Mouse (Mus musculus) forebrain, embryonic 15.5 days (tissue): ENCODE results near the gene Afm. TPM values are rescaled to one million over a fixed set of nuclear protein-coding genes. Genes with fewer than 3 reads are reported as not detected.

Experiments
- ATAC-seq: fragments of 200-750 bp; cut with Nextera tagmentation; replicated peaks from 2 replicates; pipeline ENCODE4 v1.8.0; 2017; ENCODE audit warnings: mild to moderate bottlenecking, moderate TSS enrichment, moderate library complexity
- H3K27ac ChIP-seq: fragments of 300-500 bp; sonication (generic); replicated peaks from 2 replicates; pipeline ENCODE4 v1.5.1; 2015; ENCODE audit warnings: mild to moderate bottlenecking, inconsistent platforms
- H3K27me3 ChIP-seq: fragments of 300-500 bp; sonication (generic); 2 replicates; pipeline ENCODE4 v1.6.1; 2015; ENCODE audit warnings: inconsistent platforms
- H3K36me3 ChIP-seq: fragments of 300-500 bp; sonication (generic); 2 replicates; pipeline ENCODE4 v1.6.1; 2015; ENCODE audit warnings: mild to moderate bottlenecking, inconsistent platforms
- H3K4me1 ChIP-seq: fragments of 300-500 bp; sonication (generic); 2 replicates; pipeline ENCODE4 v1.6.1; 2015; ENCODE audit warnings: inconsistent platforms
- H3K4me2 ChIP-seq: fragments of 300-500 bp; sonication (generic); replicated peaks from 2 replicates; pipeline ENCODE4 v1.6.1; 2015; ENCODE audit warnings: mild to moderate bottlenecking, inconsistent platforms
- H3K4me3 ChIP-seq: fragments of 300-500 bp; sonication (generic); 2 replicates; pipeline ENCODE4 v1.5.1; 2015; ENCODE audit warnings: mild to moderate bottlenecking, inconsistent platforms
- H3K9ac ChIP-seq: fragments of 300-500 bp; sonication (generic); replicated peaks from 2 replicates; pipeline ENCODE4 v1.6.1; 2015; ENCODE audit warnings: mild to moderate bottlenecking, inconsistent platforms
- H3K9me3 ChIP-seq: fragments of 300-500 bp; sonication (generic); 2 replicates; pipeline ENCODE4 v1.6.1; 2016; ENCODE audit warnings: inconsistent platforms
- WGBS: fragments of 180-500 bp; shearing (Covaris S2); methylation state at CpG from one replicate; pipeline ENCODE4 v1.1.7; 2015; ENCODE audit warnings: mixed read lengths; 5-methylcytosine and 5-hydroxymethylcytosine counted together
- polyA plus RNA-seq: library from polyadenylated mRNA; unstranded; fragments of >200 nt; fragmentation: Nextera tagmentation; extraction: Ambion mirVana; gene quantifications from 2 replicates; pipeline ENCODE4 v1.2.1, GENCODE M21; 2015

Afm gene
- polyA plus RNA-seq: not detected in 2 replicates

DNA sequence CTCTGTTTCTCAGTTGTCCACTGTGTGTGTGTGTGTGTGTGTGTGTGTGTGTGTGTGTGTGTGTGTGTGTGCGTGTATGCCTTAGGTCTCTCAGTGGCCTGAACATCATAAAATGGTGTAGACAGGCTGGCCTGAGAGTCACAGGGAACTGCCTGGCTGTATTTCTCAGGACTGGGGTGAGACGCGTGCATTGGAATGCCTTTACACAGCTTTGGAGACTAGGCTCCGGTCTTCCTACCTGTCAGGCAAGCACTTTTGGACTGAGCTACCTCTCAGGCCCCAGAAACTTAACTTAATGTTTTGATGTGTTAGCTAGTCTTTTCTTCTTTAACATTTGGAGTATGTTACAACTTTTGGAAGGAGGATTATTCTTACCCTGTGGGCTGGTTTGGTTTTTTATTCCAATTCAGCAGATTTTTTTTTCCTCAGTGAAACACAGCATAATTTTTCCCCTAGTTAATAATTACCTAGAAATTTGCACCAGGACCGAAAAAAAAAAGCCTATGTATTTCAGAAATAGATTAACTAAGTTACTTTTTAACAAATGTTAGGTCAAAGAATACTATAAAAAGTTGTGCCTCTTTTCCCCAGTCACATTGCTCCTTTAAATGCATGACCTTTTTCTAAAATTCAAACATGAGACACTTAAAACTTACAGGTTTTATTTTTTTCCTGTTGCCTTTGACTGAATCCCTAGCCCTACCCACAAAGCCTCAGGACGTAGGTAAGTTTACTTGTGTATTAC lies at the start of gene Afm:
Gene Afm (plus strand): TSS at position 577 of the 745 bp plus-strand sequence.
- Histone ChIP-seq H3K4me1 (no peaks in the 10 kb centered on the region), H3K9ac (no peak within 1 kb of the TSS), H3K9me3 (no peaks in the 10 kb centered on the region), H3K27ac (no peak within 1 kb of the TSS), H3K4me2 (no peak within 1 kb of the TSS), H3K36me3 (no peaks in the 10 kb centered on the region), H3K4me3 (no peak within 1 kb of the TSS), H3K27me3 (no peaks in the 10 kb centered on the region)
- 88% methylated on average over 6 of the region's 6 CpGs for WGBS
- ATAC-seq: no peak

DNA sequence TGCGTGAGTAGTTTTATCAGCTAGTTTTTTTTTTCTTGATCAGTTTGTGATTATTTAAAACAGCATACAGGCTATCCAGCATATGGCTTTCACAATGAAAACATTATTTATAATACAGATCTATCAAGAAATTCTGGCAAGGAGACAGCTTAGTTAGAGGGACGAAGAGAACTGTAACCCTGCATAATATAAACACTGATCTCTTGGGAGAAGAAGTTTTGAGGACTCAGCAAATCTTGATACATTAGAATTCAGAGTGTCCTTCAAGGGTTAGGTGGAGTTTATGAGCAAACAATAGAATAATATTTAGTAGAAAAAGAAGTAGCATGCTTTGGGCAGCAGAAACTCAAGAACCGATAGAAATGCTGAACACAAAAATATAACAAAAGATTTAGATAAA lies 47.9 kb upstream of the Afm start:
- no peak overlapping the region for H3K9ac ChIP-seq
- no peak for ATAC-seq
- 92% methylated on average over 3 of the region's 3 CpGs for WGBS
- no peaks in the 10 kb centered on the region for H3K27me3 ChIP-seq
- no peak overlapping the region for H3K27ac ChIP-seq
- no peaks in the 10 kb centered on the region for H3K36me3 ChIP-seq
- H3K4me3 ChIP-seq: no peak overlapping the region
- no peak overlapping the region for H3K4me2 ChIP-seq
- H3K4me1 ChIP-seq: no peaks in the 10 kb centered on the region
- H3K9me3 ChIP-seq: no peaks in the 10 kb centered on the region

DNA sequence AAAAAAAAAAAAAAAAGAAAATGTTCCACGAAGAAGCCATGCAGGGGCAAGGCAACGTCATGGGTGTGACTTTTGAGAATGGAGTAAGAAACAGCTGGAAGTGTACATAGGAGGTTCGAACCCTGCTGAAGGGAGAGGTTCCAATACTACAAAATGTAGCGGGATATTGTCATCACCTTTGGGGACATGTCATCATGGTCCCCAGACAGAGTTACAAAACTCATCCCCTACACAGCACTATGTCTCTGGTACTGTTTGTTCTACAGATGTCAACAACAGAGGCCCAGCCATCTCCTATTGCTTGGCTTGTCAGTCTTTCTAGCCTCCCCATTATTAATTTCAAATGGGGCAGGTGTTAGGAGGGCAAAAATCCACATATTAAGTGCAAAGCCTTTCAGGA lies 44.8 kb upstream of the Afm start:
- H3K27me3 ChIP-seq: no peaks in the 10 kb centered on the region
- no peaks in the 10 kb centered on the region for H3K36me3 ChIP-seq
- H3K4me1 ChIP-seq: no peaks in the 10 kb centered on the region
- H3K9me3 ChIP-seq: no peaks in the 10 kb centered on the region
- no peak overlapping the region for H3K9ac ChIP-seq
- no peak overlapping the region for H3K27ac ChIP-seq
- no peak overlapping the region for H3K4me3 ChIP-seq
- ATAC-seq: no peak
- H3K4me2 ChIP-seq: no peak overlapping the region
- WGBS: 94% methylated on average over 4 of the region's 4 CpGs

DNA sequence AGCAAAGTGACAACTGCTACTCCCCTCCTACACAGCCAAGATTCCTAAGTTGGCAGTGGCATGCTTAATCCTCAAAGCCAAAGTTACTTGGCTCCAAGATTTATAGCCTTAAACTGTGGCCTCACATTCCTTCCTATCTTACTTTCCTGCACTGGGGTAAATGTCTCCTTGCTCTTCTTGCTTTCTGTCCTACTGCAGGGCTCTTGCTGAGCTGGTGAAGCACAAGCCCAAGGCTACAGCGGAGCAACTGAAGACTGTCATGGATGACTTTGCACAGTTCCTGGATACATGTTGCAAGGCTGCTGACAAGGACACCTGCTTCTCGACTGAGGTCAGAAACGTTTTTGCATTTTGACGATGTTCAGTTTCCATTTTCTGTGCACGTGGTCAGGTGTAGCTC lies 44.4 kb upstream of the Afm start:
- no peaks in the 10 kb centered on the region for H3K4me1 ChIP-seq
- 90% methylated on average over 5 of the region's 5 CpGs for WGBS
- H3K9ac ChIP-seq: no peak overlapping the region
- no peaks in the 10 kb centered on the region for H3K27me3 ChIP-seq
- H3K4me2 ChIP-seq: no peak overlapping the region
- ATAC-seq: no peak
- H3K36me3 ChIP-seq: no peaks in the 10 kb centered on the region
- no peaks in the 10 kb centered on the region for H3K9me3 ChIP-seq
- no peak overlapping the region for H3K4me3 ChIP-seq
- no peak overlapping the region for H3K27ac ChIP-seq

DNA sequence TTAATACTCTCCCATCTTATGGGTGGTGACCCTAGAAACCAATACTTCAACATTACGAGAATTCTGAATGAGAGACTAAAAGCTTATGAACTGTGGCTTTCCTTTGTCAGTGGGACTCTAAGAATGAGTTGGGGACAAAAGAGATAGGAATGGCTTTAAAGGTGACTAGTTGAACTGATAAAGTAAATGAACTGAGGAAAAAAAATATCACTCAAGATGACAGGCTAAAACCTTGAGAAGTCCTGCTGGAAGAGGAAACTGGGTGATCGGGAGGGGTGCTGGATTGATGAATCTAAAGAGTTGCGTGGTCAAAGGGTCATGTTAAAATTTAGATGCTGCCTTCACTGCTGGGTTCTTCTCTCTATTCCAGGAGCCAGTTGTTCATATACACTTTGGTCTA lies 42.0 kb upstream of the Afm start:
- no peak overlapping the region for H3K9ac ChIP-seq
- H3K4me2 ChIP-seq: no peak overlapping the region
- WGBS: 94% methylated on average over 3 of the region's 3 CpGs
- no peaks in the 10 kb centered on the region for H3K27me3 ChIP-seq
- H3K4me1 ChIP-seq: no peaks in the 10 kb centered on the region
- H3K9me3 ChIP-seq: no peaks in the 10 kb centered on the region
- H3K27ac ChIP-seq: no peak overlapping the region
- ATAC-seq: no peak
- H3K4me3 ChIP-seq: no peak overlapping the region
- H3K36me3 ChIP-seq: no peaks in the 10 kb centered on the region

DNA sequence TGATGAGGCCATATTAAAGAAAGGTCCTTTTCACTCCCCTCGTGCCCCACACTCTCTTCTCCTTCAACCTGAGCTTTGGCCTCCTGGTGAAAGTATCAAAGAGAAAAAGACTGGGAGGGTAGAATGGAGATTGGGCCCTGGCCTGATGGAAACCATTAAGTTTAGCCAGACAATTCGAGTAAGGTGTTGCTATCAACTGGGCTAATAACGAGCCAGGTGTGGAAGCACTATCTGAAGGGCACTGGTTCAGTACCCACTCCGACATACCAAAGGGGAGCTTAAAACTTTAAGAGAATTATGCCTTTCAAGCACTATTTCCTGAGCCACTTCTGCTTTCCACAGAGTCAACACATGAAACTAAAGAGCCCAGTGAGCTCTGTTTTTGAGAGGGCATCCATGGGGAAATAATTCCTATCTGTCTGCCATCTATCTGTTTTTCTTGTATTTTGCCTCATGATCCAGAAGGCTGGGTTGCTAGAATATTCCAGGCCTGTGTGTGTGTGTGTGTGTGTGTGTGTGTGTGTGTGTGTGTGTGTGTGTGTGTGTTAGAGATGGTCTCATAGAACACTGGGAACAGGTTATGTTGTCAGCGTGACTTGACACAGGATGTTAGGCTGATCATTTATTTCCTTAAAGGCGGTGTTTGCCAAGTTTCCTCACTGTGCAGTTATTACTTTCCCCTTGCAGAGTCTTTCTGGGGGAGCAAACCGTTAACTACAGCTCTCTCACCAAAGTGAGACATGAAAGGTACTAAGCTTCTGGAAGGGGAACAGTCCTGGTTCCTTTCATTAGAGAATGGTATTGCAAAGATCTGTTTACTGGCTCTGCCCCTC lies 41.2 kb upstream of the Afm start:
- no peak overlapping the region for H3K9ac ChIP-seq
- no peak overlapping the region for H3K4me2 ChIP-seq
- 79% methylated on average over 7 of the region's 7 CpGs for WGBS

DNA sequence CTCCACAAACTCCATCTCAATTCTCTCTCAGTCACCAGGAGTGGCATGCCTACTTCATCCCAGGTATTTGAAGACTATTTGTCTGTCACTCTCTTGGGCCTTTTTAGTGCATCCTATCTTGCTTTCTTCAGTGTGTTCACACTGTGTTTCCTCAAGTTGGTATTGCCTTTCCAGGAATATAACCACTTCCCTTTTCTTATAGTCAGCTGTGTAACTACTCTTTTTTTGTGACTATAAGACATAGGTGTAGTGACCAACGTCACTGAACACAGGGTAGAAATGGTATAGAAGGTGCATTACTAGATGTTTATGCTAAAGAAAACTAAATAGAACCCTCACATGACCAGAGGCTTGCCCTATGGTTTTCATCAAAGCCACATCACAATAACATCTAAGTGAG lies 39.8 kb upstream of the Afm start:
- Histone ChIP-seq H3K4me3 (no peak overlapping the region), H3K27me3 (no peaks in the 10 kb centered on the region), H3K4me2 (no peak overlapping the region), H3K9me3 (no peaks in the 10 kb centered on the region), H3K27ac (no peak overlapping the region), H3K9ac (no peak overlapping the region), H3K36me3 (no peaks in the 10 kb centered on the region), H3K4me1 (no peaks in the 10 kb centered on the region)
- no peak for ATAC-seq
- 82% methylated on average over 1 of the region's 1 CpGs for WGBS

More for the DNA sequence above, 41.2 kb upstream of the Afm start:
- H3K36me3 ChIP-seq: no peaks in the 10 kb centered on the region
- H3K27me3 ChIP-seq: no peaks in the 10 kb centered on the region
- ATAC-seq: no peak
- no peak overlapping the region for H3K4me3 ChIP-seq
- no peaks in the 10 kb centered on the region for H3K4me1 ChIP-seq
- no peak overlapping the region for H3K27ac ChIP-seq
- no peaks in the 10 kb centered on the region for H3K9me3 ChIP-seq

DNA sequence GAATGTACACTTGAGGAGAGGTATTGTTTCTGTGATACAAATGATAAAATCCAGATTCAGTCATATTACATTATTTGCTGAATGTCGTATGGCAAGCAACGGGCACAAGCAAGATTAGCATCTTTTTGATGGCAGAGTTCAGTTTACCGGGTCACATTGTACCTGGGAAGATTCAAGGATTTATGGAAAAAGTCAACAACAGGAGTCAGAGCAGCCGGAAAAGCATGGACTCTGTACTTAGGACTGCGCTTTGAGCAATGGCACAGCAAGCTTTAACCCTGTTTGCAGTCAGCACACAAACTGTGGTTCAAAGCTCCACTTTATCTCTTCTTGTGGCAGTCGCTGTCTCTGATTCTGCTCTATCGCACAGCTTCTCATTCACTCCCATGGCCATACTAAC lies 33.1 kb upstream of the Afm start:
- no peaks in the 10 kb centered on the region for H3K9me3 ChIP-seq
- no peak for ATAC-seq

DNA sequence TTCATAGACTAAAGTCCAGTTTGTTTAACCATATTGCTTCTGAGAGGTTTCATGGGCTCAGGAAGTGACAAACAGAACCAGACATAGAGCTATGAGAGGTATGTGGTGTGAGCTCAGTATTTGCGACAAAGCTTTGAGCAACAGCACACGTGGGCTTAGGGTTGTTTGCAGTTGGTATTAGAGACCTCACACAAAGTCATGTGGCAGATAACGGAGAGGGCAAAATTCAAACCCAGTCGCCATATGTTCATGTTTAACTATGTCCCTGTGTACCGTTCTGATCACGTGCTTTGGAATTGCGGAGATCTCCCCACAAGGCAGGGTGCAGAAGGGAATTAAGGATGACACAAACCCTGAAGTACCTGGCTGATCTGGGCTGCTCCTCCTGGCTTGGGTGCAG lies 30.4 kb upstream of the Afm start:
- Histone ChIP-seq H3K36me3 (no peaks in the 10 kb centered on the region), H3K9ac (no peak overlapping the region), H3K4me3 (no peak overlapping the region), H3K9me3 (no peaks in the 10 kb centered on the region), H3K4me2 (no peak overlapping the region), H3K4me1 (no peaks in the 10 kb centered on the region), H3K27me3 (no peaks in the 10 kb centered on the region), H3K27ac (no peak overlapping the region)
- ATAC-seq: no peak
- 93% methylated on average over 7 of the region's 7 CpGs for WGBS

More for the DNA sequence above, 33.1 kb upstream of the Afm start:
- no peaks in the 10 kb centered on the region for H3K4me1 ChIP-seq
- WGBS: 91% methylated on average over 7 of the region's 7 CpGs
- no peak overlapping the region for H3K4me2 ChIP-seq
- no peaks in the 10 kb centered on the region for H3K36me3 ChIP-seq
- H3K9ac ChIP-seq: no peak overlapping the region
- no peak overlapping the region for H3K4me3 ChIP-seq
- H3K27ac ChIP-seq: no peak overlapping the region
- H3K27me3 ChIP-seq: no peaks in the 10 kb centered on the region

DNA sequence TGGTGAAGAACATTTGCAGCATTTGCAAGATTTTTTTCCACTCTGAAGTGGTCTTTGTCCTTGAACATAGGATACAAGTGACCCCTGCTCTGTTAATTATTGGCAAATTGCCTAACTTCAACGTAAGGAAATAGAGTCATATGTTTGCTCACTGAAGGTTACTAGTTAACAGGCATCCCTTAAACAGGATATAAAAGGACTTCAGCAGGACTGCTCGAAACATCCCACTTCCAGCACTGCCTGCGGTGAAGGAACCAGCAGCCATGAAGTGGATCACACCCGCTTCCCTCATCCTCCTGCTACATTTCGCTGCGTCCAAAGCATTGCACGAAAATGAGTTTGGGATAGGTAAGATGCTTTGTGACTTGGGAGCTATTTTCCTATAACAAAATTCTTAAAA lies 28.2 kb upstream of the Afm start, which contains the start of gene Afp:
Gene Afp (plus strand): TSS at position 220 of the 400 bp plus-strand sequence.
- WGBS: 89% methylated on average over 7 of the region's 7 CpGs
- Histone ChIP-seq H3K27me3 (no peaks in the 10 kb centered on the region), H3K4me3 (no peak within 1 kb of the TSS), H3K4me2 (no peak within 1 kb of the TSS), H3K9ac (no peak within 1 kb of the TSS), H3K4me1 (no peaks in the 10 kb centered on the region), H3K36me3 (no peaks in the 10 kb centered on the region), H3K27ac (no peak within 1 kb of the TSS), H3K9me3 (no peaks in the 10 kb centered on the region)
- ATAC-seq: no peak

DNA sequence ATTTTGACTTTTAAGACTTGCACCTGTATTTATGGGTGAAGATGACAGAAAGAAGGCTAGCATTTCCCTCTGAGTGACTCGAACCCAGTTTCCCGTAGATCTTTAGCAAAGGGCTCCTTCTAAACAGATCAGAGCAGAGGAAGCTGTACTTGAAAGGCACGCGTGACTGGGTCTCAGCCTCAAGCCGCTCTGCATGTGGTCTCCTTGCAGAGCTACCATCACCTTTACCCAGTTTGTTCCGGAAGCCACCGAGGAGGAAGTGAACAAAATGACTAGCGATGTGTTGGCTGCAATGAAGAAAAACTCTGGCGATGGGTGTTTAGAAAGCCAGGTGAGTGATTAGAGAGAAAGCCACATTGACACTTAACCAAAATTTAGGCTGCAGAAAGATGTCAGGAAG lies 26.3 kb upstream of the Afm start:
- no peak overlapping the region for H3K9ac ChIP-seq

DNA sequence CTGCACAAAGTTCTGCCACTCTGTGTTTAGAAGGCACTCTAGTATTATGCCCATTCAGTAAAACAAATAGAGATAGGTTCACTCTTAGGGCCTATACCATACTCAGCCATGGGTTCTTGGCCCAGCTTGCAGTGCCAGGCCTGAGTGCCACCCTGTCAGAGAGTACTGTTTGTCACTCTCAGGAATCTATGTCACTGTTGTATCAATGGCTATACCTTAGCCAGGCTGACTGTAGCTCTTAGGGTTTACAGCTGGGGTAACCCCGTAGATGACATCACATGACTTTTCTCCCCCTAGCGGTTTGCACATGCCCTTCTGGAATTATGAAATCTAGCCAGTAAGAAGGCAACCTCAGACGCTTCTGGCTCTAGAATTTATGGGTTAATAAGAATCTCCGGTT lies 24.4 kb upstream of the Afm start:
- Histone ChIP-seq H3K4me3 (no peak overlapping the region), H3K4me1 (no peaks in the 10 kb centered on the region), H3K9ac (no peak overlapping the region), H3K9me3 (no peaks in the 10 kb centered on the region), H3K27ac (no peak overlapping the region), H3K36me3 (no peaks in the 10 kb centered on the region), H3K4me2 (no peak overlapping the region), H3K27me3 (no peaks in the 10 kb centered on the region)
- no peak for ATAC-seq
- 94% methylated on average over 4 of the region's 4 CpGs for WGBS

More for the DNA sequence above, 26.3 kb upstream of the Afm start:
- no peaks in the 10 kb centered on the region for H3K4me1 ChIP-seq
- no peak overlapping the region for H3K27ac ChIP-seq
- no peak for ATAC-seq
- H3K27me3 ChIP-seq: no peaks in the 10 kb centered on the region
- 81% methylated on average over 9 of the region's 9 CpGs for WGBS
- no peak overlapping the region for H3K4me3 ChIP-seq
- H3K4me2 ChIP-seq: no peak overlapping the region
- no peaks in the 10 kb centered on the region for H3K36me3 ChIP-seq
- H3K9me3 ChIP-seq: no peaks in the 10 kb centered on the region
